Mouse (Mus musculus): ENCODE results near the gene Ermard. TPM values are rescaled to one million over a fixed set of nuclear protein-coding genes. Genes with fewer than 3 reads are reported as not detected.

Ermard gene
- 100 to 1,000 TPM; 111 to 137 TPM for polyA plus RNA-seq (2017; shearing (Covaris generic))

DNA sequence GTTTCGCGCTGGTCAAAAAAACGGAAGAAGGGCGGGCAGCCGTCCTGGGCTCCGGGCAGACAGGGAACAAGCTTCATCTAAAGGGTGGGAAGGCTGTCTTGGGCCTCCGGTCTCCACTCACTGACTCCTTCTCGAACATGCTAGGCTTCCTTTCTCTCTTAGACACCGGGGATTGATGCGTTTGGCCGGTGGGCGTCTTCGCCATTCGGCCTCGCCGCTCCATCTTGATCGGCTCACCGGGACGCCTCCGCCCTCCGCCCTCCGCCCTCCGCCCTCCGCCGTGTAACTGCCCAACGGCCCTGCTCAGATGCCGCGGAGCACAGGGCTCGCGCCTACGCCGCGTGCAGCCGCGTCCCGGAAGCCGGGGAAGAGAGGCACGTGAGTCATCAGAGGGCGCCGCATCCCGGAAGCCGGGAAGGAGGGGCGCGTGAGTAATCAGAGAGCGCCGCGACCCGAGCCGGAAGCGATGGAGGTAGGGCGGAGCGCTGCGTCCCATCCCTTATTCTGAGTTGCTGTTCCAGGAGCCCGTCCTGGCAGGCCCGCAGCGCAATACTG lies at the start of gene Ermard, which contains the start of the genes Tcte3 and Gm3448:
Gene Ermard (plus strand): TSS at position 34 of the 555 bp plus-strand sequence.
Gene Tcte3 (minus strand): TSS at position 314 of the 555 bp plus-strand sequence.
Gene Gm3448 (minus strand): TSS at position 363 of the 555 bp plus-strand sequence.

DNA sequence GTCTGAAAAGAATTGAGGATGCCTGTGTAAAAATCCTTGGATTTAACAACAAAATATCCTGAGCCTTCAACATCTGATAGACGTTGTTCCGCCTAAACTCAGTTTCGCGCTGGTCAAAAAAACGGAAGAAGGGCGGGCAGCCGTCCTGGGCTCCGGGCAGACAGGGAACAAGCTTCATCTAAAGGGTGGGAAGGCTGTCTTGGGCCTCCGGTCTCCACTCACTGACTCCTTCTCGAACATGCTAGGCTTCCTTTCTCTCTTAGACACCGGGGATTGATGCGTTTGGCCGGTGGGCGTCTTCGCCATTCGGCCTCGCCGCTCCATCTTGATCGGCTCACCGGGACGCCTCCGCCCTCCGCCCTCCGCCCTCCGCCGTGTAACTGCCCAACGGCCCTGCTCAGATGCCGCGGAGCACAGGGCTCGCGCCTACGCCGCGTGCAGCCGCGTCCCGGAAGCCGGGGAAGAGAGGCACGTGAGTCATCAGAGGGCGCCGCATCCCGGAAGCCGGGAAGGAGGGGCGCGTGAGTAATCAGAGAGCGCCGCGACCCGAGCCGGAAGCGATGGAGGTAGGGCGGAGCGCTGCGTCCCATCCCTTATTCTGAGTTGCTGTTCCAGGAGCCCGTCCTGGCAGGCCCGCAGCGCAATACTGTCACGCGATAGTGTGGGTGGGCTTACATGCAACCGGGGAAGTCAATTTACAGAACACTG lies 31.1 kb upstream of the Ermard start, which contains the start of gene Gm3435:
Gene Gm3435 (plus strand): TSS at position 471 of the 708 bp plus-strand sequence.

Other genes with a start within 250 kb of the Ermard start
- 1 to 10 TPM in 1 of 2 experiments, under 1 TPM in 1; 0.54 to 3.2 TPM for gene Wdr27, start 98.0 kb upstream of the Ermard start, polyA plus RNA-seq (2017; shearing (Covaris generic))
- gene 1600012H06Rik, start 98.0 kb upstream of the Ermard start, polyA plus RNA-seq (2017; shearing (Covaris generic)): 10 to 100 TPM; 25.6 to 36.2 TPM
- gene Phf10, start 79.9 kb upstream of the Ermard start, polyA plus RNA-seq (2017; shearing (Covaris generic)): 10 to 100 TPM; 43.5 to 46.0 TPM
- 10 to 100 TPM; 17.1 to 20.0 TPM for gene 9030025P20Rik, start 62.7 kb upstream of the Ermard start, polyA plus RNA-seq (2017; shearing (Covaris generic))
- gene Gm3417, start 62.4 kb upstream of the Ermard start, polyA plus RNA-seq (2017; shearing (Covaris generic)): 1 to 10 TPM in 1 of 2 experiments, not detected in 1; 1.3 TPM
- gene Gm3435, start 31.0 kb upstream of the Ermard start, polyA plus RNA-seq (2017; shearing (Covaris generic)): 1 to 10 TPM; 5.0 to 7.9 TPM
- 1 to 10 TPM in 1 of 2 experiments, under 1 TPM in 1; 0.82 to 1.7 TPM for gene Tcte3, start 280 bp downstream of the Ermard start, polyA plus RNA-seq (2017; shearing (Covaris generic))
- 1 to 10 TPM; 1.6 to 2.0 TPM for gene Gm3448, start 329 bp downstream of the Ermard start, polyA plus RNA-seq (2017; shearing (Covaris generic))